Mouse (Mus musculus) brain, embryonic 14.5 days (tissue): ENCODE results near the gene Slit3.

Experiments
- CTCF ChIP-seq: fragments of 200-500 bp; IDR thresholded peaks from 2 replicates; pipeline ENCODE4 v1.5.1; 2012; ENCODE audit warnings: inconsistent platforms, mild to moderate bottlenecking, moderate library complexity, borderline replicate concordance; ENCODE audit not compliant: insufficient read depth, insufficient read length; ENCODE audit errors: extremely low read depth
- POLR2A ChIP-seq: fragments of 200-500 bp; IDR thresholded peaks from 2 replicates; pipeline ENCODE4 v1.6.1; 2012; ENCODE audit warnings: mild to moderate bottlenecking, inconsistent platforms, borderline replicate concordance; ENCODE audit not compliant: poor library complexity, insufficient read depth, insufficient read length, severe bottlenecking; ENCODE audit errors: extremely low read depth

- TF ChIP-seq CTCF: no peak
- no peak for TF ChIP-seq POLR2A
Measured at GRCm38 (mm10) chr11:35627815-35628214, 506.8 kb downstream of the Slit3 start.
